Mouse (Mus musculus): ENCODE data around the gene Nlrp14.

DNA sequence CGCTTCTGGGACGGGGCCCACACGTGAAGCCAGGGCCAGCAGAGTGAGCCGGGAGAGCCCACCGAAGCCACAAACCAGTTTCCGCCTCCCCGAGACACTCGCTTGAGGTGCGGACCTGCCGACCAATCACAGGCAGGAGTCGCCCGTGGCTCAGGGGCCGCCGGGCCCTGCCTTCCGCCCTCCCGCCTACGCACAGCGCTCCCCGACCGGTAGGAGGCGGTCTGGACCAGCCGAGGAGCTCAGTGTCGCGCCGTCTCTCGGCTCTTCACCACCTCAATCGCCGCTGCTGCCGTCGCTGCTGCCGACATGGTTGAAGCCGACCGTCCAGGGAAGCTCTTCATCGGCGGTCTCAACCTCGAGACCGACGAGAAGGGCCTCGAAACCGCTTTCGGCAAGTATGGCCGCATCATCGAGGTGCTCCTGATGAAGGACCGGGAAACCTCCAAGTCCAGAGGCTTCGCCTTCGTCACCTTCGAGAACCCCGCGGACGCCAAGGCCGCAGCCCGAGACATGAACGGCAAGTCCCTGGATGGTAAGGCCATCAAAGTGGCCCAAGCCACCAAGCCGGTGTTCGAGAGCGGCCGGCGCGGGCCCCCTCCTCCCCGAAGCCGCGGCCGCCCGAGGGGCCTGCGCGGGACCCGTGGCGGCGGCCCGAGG lies 42.5 kb downstream of the Nlrp14 start, which contains the start of gene Rbmxl2:
- TF ChIP-seq CTCF (IDR thresholded peaks at IDR 0.05; ENCODE audit: low read depth) (no peak), EP300 (IDR thresholded peaks at IDR 0.05; ENCODE audit: low read depth) (no peak)
